Mouse (Mus musculus) olfactory bulb, adult 2 months (tissue): Measurements from ENCODE around the gene Btnl9.

ENCODE experiments used
- CTCF ChIP-seq: fragments of 200-500 bp; IDR thresholded peaks from 2 replicates; pipeline ENCODE4 v1.5.1; 2012; ENCODE audit warnings: low read depth, mild to moderate bottlenecking, low read length, moderate library complexity; ENCODE audit not compliant: insufficient read depth
- POLR2A ChIP-seq: fragments of 200-500 bp; IDR thresholded peaks from 2 replicates; pipeline ENCODE4 v1.6.1; 2012; ENCODE audit warnings: mild to moderate bottlenecking, low read depth, low read length, moderate library complexity; ENCODE audit not compliant: insufficient read depth

DNA sequence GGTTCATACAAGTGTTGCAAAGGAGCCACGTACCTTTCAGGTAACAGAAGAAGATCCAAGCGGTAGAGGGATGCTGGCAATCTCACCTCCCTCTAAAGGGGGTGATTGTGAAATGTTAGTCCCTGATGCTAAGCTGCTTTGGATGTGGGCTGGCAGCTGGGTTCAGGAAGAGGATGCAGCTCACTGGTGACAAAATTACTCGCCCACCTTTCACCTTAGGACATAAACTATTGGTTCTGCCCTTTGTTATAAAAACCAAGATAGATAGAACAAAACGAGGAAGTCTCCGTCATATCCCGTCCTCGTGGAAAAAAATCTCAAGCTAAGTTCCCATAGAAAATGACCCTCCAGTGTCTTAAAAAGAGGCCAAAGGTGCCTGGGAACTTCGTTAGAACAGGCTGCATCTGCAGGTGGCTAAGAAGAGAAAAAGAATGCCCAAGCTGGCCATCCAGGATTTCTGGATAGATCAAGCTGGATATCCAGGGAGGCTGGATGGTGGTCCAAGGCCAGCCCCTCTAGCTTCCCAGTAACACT lies at the start of gene Btnl9:
- no peak for TF ChIP-seq POLR2A
- TF ChIP-seq CTCF: no peak
